Mouse (Mus musculus) liver, embryonic 11.5 days (tissue): ENCODE data around the gene Rnf38. TPM values are rescaled to one million over a fixed set of nuclear protein-coding genes. Genes with fewer than 3 reads are reported as not detected.
A peak's percentile ranks its signal among the peaks of the same experiment; 100 is the strongest.

Experiments
- ATAC-seq: fragments of 200-750 bp; cut with Nextera tagmentation; replicated peaks from 2 replicates; pipeline ENCODE4 v1.8.0; 2017; ENCODE audit warnings: moderate number of reproducible peaks, mild to moderate bottlenecking, moderate TSS enrichment, moderate library complexity; ENCODE audit not compliant: low FRiP score
- DNase-seq: peaks from one replicate; pipeline ENCODE4 v3.0.0-alpha.2; 2017; ENCODE audit warnings: low spot score
- H3K27ac ChIP-seq: fragments of 300-500 bp; sonication (generic); 2 replicates; pipeline ENCODE4 v1.5.1; 2014; ENCODE audit warnings: mild to moderate bottlenecking, low read depth, low read length, control low read depth
- H3K27me3 ChIP-seq: fragments of 300-500 bp; sonication (generic); replicated peaks from 2 replicates; pipeline ENCODE4 v1.6.1; 2014; ENCODE audit warnings: low read length, mixed read lengths; ENCODE audit not compliant: control insufficient read depth, insufficient read depth
- H3K36me3 ChIP-seq: fragments of 300-500 bp; sonication (generic); 2 replicates; pipeline ENCODE4 v1.6.1; 2014; ENCODE audit warnings: mild to moderate bottlenecking, low read length, moderate library complexity, mixed read lengths; ENCODE audit not compliant: control insufficient read depth, insufficient read depth
- H3K4me1 ChIP-seq: fragments of 300-500 bp; sonication (generic); replicated peaks from 2 replicates; pipeline ENCODE4 v1.6.1; 2014; ENCODE audit warnings: low read length, mixed read lengths; ENCODE audit not compliant: control insufficient read depth, insufficient read depth
- H3K4me2 ChIP-seq: fragments of 300-500 bp; sonication (generic); 2 replicates; pipeline ENCODE4 v1.6.1; 2014; ENCODE audit warnings: mild to moderate bottlenecking, control low read depth, moderate library complexity
- H3K4me3 ChIP-seq: fragments of 300-500 bp; sonication (generic); 2 replicates; pipeline ENCODE4 v1.5.1; 2014; ENCODE audit warnings: low read depth, low read length, control low read depth
- H3K9ac ChIP-seq: fragments of 300-500 bp; sonication (generic); 2 replicates; pipeline ENCODE4 v1.6.1; 2014; ENCODE audit warnings: low read depth, low read length, control low read depth
- H3K9me3 ChIP-seq: fragments of 300-500 bp; sonication (generic); 2 replicates; pipeline ENCODE4 v1.6.1; 2016; ENCODE audit warnings: low read length, inconsistent platforms, mixed read lengths; ENCODE audit not compliant: control insufficient read depth
- WGBS: fragments of 180-500 bp; shearing (Covaris S2); extraction: QIAGEN DNeasy Blood & Tissue Kit; methylation state at CpG from one replicate; pipeline ENCODE4 v1.1.7; 2014; 5-methylcytosine and 5-hydroxymethylcytosine counted together
- polyA plus RNA-seq: library from polyadenylated mRNA; unstranded; fragments of >200 nt; fragmentation: Nextera tagmentation; extraction: Ambion mirVana; gene quantifications from 2 replicates; pipeline ENCODE4 v1.2.1, GENCODE M21; 2014

Rnf38 gene
- polyA plus RNA-seq = 20.2 and 24.0 TPM in 2 replicates

DNA sequence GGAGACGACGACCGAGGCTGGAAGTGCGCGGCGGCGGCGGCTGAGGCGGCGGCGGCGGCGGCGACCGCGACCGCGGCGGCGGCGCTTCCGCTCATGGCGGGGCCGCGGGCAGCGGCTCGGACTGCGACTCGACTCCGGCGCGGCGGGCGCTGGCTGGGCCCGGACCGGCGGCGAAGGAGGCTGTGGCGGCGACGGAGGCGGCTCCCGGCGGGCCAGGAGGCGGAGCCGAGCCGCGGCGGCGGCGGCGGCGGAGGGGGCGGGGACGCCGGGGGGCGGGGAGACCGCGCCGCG is at the start of gene Rnf38:
Rnf38 (minus strand) TSS at position 77 of the 291 bp plus-strand sequence.
- peak within 1 kb of the TSS; percentile 92 for H3K27ac ChIP-seq
- under 1% methylated on average over 33 of the region's 61 CpGs for WGBS
- no peaks in the 10 kb centered on the region for H3K36me3 ChIP-seq
- peak within 1 kb of the TSS; percentile 97 for H3K4me2 ChIP-seq
- DNase-seq (no peak), ATAC-seq (no peak)
- peak within 1 kb of the TSS; percentile 86 for H3K4me3 ChIP-seq
- no peaks in the 10 kb centered on the region for H3K27me3 ChIP-seq
- no peaks in the 10 kb centered on the region for H3K9me3 ChIP-seq
- H3K4me1 ChIP-seq = peaks cover 18% of the 10 kb centered on the region; the same call in 1 of the 2 replicates
- peak within 1 kb of the TSS; percentile 72 for H3K9ac ChIP-seq

DNA sequence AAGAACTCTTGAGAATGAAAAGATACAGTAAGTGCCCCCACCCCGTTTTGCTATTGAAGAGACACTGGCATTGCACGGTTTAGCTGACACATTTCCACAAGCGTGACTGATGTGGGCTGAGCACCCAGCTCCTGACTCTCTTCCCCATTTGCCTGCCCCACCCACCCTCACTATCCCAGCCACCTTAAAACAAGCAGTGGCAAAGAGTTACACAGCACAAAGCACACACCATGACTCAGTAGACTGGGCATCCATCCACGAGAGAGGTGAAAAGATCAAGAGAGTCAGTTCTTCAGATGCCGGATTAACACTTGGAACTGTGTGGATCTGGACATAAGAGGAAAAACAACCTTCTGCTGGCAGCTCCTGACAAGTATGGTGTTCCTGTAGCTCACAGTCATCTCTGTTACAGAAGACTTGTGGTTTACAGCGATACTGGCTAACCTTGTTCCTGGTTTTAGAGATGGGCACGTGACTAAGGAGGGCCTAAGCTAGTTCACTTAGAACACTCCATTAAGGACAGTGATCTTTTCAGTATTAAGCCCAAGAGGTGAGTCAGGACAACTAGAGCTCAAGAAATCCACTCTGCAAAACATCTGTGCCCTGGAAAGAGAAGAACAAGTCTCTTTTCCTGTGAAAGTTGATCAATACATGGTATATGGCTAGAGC is 48.1 kb upstream of the Rnf38 start:
- WGBS = 59% methylated on average over 7 of the region's 7 CpGs
- DNase-seq = no peak

DNA sequence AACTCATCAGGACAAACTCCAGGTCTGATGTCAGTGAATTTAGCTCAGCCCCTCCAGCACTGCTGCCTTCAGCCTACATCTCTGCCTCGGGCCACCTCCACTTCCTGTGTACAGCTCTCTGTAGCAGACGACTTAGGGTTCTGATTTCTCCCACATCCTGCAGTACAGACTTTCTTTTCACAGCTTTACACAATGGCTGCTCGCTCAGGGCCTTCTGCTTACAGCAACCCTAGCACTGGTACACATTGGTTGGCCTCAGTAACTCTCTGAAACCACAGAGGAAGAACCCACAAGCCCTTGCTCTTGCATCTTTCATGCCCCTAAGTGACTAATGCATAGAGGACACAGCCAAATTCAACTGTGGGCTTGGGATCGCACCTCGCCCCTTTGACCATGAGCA is 37.5 kb upstream of the Rnf38 start:
- H3K27ac ChIP-seq = no peak overlapping the region
- 53% methylated on average over 5 of the region's 5 CpGs for WGBS
- H3K4me1 ChIP-seq = no peaks in the 10 kb centered on the region
- no peak overlapping the region for H3K9ac ChIP-seq
- DNase-seq (no peak), ATAC-seq (no peak)
- H3K36me3 ChIP-seq = no peaks in the 10 kb centered on the region
- H3K4me2 ChIP-seq = no peak overlapping the region
- no peaks in the 10 kb centered on the region for H3K9me3 ChIP-seq
- no peaks in the 10 kb centered on the region for H3K27me3 ChIP-seq
- H3K4me3 ChIP-seq = no peak overlapping the region

More for the DNA sequence above, 48.1 kb upstream of the Rnf38 start:
- H3K4me3 ChIP-seq = no peak overlapping the region
- no peak overlapping the region for H3K9ac ChIP-seq
- no peaks in the 10 kb centered on the region for H3K9me3 ChIP-seq
- H3K36me3 ChIP-seq = no peaks in the 10 kb centered on the region
- no peak overlapping the region for H3K4me2 ChIP-seq
- no peaks in the 10 kb centered on the region for H3K4me1 ChIP-seq
- no peaks in the 10 kb centered on the region for H3K27me3 ChIP-seq
- no peak overlapping the region for H3K27ac ChIP-seq
- no peak for ATAC-seq

DNA sequence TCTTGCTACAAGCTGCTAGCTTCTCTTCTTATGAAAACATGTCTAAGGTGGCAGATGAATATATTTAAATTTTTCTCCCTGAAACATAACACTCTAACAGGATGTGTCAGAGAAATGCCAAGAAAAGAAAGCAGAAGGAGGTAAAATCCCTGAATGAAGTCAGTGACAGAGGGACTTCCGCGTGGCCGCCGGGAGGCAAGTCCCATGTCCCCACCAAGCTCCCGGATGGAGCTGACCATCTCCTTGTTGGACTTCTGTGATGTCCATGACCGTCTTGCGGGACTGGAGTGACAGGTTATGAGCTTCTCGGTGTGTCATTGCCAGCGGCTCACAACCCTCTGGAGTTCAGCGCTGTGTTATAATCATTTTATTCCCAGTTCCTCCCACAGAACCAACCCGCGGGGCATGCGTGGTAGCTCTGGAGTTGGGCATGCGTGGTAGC is 35.8 kb upstream of the Rnf38 start:
- H3K27me3 ChIP-seq = no peaks in the 10 kb centered on the region
- H3K4me3 ChIP-seq = no peak overlapping the region
- H3K4me1 ChIP-seq = no peaks in the 10 kb centered on the region
- no peak overlapping the region for H3K4me2 ChIP-seq
- no peak overlapping the region for H3K27ac ChIP-seq
- no peak for ATAC-seq
- no peak for DNase-seq
- no peaks in the 10 kb centered on the region for H3K9me3 ChIP-seq
- 86% methylated on average over 14 of the region's 14 CpGs for WGBS
- no peak overlapping the region for H3K9ac ChIP-seq
- H3K36me3 ChIP-seq = no peaks in the 10 kb centered on the region

DNA sequence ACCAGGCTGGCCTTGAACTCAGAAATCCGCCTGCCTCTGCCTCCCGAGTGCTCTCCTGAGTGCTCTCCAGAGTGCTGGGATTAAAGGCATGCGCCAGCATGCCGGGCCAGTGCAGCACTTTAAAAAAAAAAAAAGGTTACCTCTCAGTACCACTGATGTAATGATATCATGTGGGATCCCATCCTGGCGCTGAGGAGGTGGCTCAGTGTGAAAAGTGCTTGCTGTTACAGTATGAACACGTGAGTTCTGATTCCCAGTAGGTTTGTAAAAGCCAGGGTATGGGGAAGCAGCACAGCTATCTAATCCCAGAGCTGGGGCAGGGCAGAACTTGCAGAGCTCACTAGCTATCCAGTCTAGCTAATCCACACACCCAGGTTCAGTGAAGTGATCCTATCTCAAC is 33.8 kb upstream of the Rnf38 start:
- Histone ChIP-seq H3K9me3 (no peaks in the 10 kb centered on the region), H3K4me3 (no peak overlapping the region), H3K36me3 (no peaks in the 10 kb centered on the region), H3K27me3 (no peaks in the 10 kb centered on the region), H3K27ac (no peak overlapping the region), H3K4me1 (no peaks in the 10 kb centered on the region), H3K9ac (no peak overlapping the region), H3K4me2 (no peak overlapping the region)
- ATAC-seq (no peak), DNase-seq (no peak)
- WGBS = 83% methylated on average over 6 of the region's 6 CpGs

DNA sequence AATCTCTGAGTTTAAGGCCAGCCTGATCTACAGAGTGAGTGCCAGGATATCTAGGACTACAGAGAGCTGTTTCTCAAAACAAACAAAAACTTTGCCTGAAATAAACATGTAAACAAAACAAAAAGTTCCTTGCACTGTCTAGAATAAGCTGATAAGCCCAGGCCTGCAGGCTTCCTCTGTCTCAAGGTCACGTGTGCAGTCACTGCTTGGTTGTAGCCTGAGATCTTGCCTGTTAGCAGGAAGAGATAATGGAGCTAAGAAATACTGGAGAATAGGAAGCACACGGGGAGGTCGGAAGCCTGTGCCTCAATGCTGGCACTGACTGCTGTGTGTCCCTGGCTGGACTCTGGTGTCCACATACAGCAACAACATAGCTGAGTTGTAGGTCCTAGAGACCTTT is 31.9 kb upstream of the Rnf38 start:
- no peaks in the 10 kb centered on the region for H3K4me1 ChIP-seq
- no peak for ATAC-seq
- no peak overlapping the region for H3K27ac ChIP-seq
- WGBS = 54% methylated on average over 3 of the region's 3 CpGs
- no peaks in the 10 kb centered on the region for H3K9me3 ChIP-seq
- no peaks in the 10 kb centered on the region for H3K36me3 ChIP-seq
- no peak for DNase-seq
- H3K9ac ChIP-seq = no peak overlapping the region
- H3K4me3 ChIP-seq = no peak overlapping the region
- no peaks in the 10 kb centered on the region for H3K27me3 ChIP-seq
- H3K4me2 ChIP-seq = no peak overlapping the region

DNA sequence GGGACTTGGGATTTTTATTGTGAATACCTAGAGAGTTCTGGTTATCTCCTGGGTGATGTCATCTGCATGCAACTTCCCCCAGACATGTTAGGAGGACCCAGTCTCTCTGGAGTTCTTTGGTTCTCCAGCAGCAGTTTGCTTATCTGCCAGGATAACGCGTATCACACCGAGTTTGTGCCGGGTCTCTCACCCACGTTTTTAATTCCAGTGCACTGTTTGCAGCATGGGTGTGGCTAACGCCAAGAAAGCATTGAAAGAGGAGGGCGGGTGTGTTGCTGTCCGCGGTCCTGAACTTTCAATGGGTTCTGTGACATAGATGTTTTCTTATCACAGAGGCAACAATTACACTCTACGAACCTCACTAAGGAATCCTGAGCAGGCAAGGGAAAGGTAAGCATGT is 26.7 kb upstream of the Rnf38 start:
- H3K4me2 ChIP-seq = no peak overlapping the region
- ATAC-seq (no peak), DNase-seq (peak; percentile 60)
- H3K27ac ChIP-seq = no peak overlapping the region
- H3K9ac ChIP-seq = no peak overlapping the region
- H3K9me3 ChIP-seq = no peaks in the 10 kb centered on the region
- 4% methylated on average over 10 of the region's 10 CpGs for WGBS
- no peaks in the 10 kb centered on the region for H3K4me1 ChIP-seq
- H3K36me3 ChIP-seq = no peaks in the 10 kb centered on the region
- no peak overlapping the region for H3K4me3 ChIP-seq
- H3K27me3 ChIP-seq = no peaks in the 10 kb centered on the region

DNA sequence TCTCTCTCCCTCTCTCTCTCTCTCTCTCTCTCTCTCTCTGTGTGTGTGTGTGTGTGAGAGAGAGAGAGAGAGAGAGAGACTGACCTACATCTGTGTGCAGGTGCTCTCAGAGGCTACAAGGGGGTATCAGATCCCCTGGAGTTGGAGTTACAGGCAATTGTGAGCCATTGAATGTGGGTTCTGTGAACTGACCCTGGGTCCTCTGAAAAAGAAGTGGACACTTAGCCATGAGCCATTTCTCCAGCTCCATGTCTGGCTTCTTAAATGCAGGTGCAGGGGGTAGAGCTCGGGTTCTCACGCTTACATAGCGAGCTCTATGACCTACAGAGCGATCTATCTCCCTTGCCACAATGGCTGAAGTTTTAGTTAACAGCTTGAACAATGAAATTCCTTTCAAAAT is 25.5 kb upstream of the Rnf38 start:
- no peak overlapping the region for H3K27ac ChIP-seq
- H3K4me3 ChIP-seq = no peak overlapping the region
- H3K36me3 ChIP-seq = no peaks in the 10 kb centered on the region
- H3K9me3 ChIP-seq = no peaks in the 10 kb centered on the region
- ATAC-seq (no peak), DNase-seq (no peak)
- no peaks in the 10 kb centered on the region for H3K4me1 ChIP-seq
- WGBS = 86% methylated on average over 4 of the region's 4 CpGs
- H3K27me3 ChIP-seq = no peaks in the 10 kb centered on the region
- H3K4me2 ChIP-seq = no peak overlapping the region
- H3K9ac ChIP-seq = no peak overlapping the region

GRCm38 (mm10) chr4:44254579-44254978 is 21.0 kb upstream of the Rnf38 start:
- ATAC-seq = no peak

More at GRCm38 (mm10) chr4:44254579-44254978, 21.0 kb upstream of the Rnf38 start:
- Histone ChIP-seq H3K27ac (no peak overlapping the region), H3K27me3 (no peaks in the 10 kb centered on the region; the same call in 1 of the 2 replicates), H3K36me3 (no peaks in the 10 kb centered on the region), H3K4me2 (no peak overlapping the region), H3K9ac (no peak overlapping the region), H3K4me1 (no peaks in the 10 kb centered on the region; the same call in none of the 2 replicates), H3K9me3 (no peaks in the 10 kb centered on the region), H3K4me3 (no peak overlapping the region)
- whole genome bisulfite sequencing = 72% methylated on average over 5 of the region's 5 CpGs
- DNase-seq = no peak
